Mouse (Mus musculus) frontal cortex, adult (tissue): ENCODE results near the gene Gusb.
"Not testable (repeated sequence)": the region's sequence is repeated elsewhere in the genome, so short reads cannot be mapped to it uniquely, and the experiment has no call there.

Experiments used
- ATAC-seq: cut with Nextera tagmentation; 2 replicates; pipeline ENCODE4 v1.9.2; 2017; ENCODE audit warnings: mild to moderate bottlenecking, moderate library complexity, mixed read lengths; ENCODE audit not compliant: low TSS enrichment

Gusb gene

DNA sequence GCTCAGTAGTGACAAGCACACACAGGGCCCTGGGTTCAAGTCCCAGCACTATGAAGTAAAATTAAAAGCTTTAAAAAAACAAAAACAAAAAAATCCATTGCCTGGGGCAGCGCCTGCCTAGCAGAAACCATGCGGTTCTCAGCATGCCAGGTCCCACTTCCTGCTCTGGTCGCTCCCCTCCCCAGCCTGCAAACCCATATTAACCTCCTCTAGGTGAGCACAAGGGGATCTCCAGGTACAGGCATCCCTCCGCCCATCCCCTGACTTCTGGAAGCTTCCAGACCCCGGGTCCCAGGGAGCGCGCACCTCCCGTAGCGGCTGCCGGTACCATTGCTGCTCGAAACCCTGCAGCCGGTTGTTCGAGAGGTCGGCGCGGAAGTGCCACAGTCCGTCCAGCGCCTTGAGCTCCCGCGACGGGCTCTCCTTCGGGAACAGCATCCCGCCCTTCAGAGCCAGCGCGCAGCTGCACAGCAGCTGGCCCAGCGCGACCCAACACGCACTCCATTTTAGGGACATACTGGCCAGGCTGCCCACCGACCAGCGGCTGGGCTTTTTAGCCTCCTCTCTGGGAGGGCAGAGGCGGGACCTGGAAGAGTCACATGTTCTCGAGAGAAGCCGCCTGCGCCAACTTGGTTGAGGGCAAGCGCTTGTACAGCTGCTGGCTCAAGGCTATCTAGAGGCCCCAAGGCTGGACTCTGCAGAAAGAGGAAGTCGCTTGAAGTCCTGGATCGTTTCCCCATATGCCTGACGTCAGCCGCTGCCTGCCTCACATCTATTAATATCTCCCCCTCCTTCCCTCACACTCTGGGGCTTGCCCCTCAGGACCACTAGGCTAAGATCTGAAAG is at the start of gene Gusb:
Gene Gusb (minus strand): TSS at position 749 of the 846 bp plus-strand sequence.
- ATAC-seq, result peak; percentile 86

DNA sequence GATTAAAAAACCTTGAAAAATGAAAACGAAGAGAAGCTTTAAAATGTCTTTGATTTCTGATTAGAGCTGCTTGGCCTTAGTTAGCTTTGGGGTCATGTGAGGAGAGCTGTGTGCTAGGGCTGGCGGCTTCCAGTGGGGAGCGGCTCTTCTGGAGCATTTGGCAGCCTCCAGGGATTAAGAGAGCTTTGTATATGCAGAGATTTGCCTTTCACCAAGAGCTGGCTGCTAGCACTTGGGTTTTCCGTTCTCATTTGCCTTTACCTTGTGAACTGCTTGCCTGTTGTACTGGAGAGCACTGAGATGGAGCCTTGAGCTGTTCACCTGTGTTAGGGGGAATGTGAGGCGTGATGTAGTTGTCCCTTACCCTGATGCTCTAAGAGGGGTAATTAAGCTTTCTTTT is 49.7 kb upstream of the Gusb start:
- ATAC-seq, result 0 out of 2 replicates have a peak, but pooled peaks have one; percentile 31

DNA sequence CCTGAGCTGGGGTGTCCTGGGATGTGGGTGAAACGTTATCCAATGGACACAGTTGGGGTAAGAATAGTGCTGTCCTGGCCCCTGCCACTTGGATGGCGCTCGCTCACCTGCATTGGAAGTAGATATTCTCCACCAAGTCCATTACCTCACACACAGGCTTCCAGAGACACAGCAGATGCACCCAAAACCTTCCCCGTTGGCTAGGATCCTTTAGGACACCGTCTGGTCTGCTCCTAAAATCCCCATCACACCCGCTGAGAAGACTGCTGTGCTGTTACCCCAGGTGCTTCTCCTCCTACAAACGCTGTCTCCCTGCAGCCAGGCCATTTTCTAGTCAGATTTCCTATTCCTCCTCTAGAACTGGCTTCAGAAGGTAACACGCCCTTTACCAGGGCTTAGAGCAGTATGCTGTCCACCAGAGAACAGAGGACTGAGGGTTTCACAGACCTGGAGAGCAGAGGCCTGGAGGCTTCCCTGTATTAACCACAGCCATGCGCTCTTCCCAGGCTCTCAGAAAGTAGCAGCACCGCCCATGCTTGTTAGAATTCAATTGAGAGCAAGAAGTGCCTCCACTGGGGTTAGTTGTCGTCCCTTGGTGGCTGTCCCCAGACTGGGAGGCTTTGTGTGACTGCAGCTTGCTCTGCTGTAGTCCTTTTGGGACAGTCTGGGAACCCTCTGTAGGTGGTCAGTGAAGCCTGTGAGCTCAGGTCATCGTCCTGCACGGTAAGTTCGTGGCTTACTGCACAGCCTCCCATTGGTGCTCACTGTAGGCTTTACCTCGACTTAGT is 48.4 kb upstream of the Gusb start:
- no peak for ATAC-seq

DNA sequence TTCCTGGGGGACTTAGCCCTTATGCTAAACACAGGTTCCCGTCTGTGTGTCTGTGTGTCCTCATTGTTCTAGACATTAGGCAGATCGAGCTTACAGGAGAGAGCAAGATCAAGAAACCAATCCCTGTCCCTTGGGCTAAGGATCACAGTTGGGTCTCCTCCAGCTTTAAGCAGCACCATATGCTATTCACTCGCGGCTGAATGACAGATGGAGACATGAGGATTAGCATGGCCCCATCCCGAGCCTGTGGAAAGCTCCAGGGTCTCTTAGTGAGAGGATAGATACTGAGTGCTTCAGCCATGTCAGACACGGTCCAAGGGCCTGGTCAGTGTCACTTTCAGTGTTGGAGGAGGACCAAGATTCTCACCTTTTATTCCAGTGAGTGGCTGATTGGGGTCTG is 47.6 kb upstream of the Gusb start:
- no peak for ATAC-seq

DNA sequence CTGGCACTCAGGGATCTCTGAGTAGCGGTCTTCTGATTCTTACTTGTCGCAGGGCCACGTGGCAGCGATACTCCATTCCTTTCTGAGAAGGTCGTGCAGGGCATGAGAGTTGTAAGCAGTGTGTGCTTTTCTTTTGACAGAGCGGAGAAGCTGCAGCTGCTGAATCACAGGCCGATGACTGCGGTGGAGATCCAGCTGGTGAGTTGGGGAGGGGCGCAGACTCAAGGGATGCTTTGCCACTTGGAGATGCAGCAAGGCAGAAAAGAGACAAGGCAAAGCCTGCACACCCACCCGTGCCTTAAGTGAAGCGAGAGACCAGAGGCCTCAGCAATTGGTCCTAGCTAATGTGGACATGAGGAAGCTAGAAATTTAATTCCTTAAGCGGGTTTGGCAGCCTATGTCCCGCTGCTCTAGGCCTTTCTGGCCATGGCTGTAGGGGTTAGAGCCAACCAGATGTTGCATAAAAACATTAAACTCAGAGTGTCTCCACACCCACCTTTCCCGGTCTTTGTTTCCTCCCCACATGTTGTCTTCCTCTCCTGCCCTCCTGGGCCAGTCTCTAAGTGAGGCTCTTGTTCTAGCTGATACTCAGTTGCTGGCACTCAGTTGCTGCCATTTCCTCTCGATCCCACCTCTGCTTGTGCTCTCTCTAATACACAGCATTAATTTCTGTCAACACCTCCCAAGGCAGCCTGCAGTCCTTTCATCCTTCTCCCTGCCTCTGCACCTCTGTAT is 46.1 kb upstream of the Gusb start:
- no peak for ATAC-seq

DNA sequence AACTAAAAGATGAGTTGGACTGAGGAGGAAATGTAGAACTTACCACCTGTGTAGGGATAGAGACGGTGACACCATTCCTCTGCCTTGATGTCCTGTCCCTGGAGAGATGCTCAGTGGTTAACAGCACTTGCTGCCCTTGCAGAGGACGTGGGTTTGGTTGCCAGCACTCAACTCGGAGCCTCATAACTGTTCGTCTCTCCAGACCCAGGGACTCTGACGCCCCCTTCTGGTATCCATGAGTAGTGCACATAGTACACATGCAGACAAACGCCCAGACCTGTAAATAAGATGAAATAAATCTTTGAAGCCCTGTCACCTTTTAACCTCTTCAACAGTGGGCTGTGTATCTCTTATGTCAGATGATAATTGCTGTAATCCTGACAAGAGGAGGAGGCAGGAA is 44.2 kb upstream of the Gusb start:
- no peak for ATAC-seq

DNA sequence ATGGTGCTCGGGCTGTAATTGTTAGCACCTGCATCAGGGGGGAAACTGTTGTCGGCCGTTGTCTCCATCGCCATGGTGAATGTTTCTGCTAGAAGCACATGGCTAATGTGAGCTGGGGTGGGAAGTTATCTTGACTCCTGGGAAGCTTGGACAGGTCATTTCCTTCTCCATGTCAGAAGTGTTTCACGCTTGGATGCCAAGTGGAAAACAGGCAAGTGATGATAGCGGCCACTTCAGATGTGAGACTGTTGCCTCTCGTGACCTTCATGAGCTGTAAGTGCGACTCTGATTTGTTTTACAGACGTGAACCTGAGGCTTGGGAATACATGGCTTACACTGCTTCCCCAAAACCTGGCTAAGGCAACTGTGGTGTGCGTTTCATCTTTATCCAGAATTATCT is 43.7 kb upstream of the Gusb start:
- ATAC-seq, result no peak

DNA sequence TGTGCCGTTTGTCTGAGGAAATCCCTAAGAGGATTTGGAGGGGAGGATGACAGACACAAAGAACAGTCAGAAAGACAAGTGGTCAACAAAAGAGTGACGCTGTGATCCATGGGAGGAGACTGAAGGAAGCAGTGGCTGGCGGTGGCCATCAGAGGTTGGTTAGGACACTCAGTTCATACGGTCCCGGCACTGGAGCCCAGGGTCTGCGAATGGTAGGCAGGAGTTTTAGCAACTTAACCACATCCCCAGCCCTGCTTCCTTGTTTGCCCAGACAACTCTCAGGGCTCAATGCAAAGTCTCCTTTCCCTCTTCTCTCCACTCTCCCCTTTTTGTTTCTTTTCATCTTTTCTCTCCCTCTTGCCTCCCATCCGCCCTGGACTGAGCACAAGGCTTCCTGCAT is 43.3 kb upstream of the Gusb start:
- ATAC-seq, result no peak

DNA sequence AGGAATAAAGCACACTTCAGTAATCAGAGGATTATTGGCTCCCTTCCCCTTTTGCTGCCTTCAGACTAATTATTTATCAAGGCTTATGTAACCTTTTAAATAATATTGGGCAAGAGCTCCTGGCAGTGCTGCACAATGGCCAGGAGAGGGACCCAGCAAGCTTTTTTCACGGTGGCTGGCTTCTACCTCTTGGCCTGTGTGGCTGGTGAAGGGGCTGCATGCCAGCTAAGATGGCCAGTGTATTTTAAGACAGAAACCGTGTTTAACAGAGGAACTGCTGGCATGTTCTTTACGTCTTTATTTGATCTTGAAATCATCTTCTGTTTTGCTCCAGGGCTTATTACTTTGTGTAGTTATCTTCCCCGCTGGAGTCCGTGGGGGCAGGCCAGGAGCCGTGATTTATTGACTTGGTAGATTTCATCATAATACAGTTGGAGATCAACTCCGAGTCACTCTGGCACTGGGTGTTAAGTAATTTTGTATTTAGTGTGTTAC is 41.4 kb upstream of the Gusb start:
- ATAC-seq, result peak; percentile 66

DNA sequence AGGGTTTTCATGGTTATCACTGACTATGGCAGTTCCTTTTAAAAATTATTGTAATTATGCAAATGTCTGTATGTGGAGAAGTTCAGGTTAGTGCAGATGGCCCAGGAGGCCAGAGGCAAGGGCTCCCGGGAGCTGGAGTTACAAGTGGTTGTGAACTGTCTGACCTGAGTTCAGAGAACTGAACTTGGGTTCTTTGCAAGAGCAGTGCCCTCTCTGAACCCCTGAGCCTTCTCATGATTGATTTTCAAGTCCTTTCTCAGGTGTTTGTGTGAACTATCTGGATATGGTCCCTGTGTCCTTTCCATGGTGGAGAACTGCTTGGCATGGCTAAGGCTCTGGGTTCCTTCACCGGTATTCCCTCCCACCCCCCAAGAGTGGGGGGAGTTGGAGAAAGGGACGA is 40.9 kb upstream of the Gusb start:
- no peak for ATAC-seq

DNA sequence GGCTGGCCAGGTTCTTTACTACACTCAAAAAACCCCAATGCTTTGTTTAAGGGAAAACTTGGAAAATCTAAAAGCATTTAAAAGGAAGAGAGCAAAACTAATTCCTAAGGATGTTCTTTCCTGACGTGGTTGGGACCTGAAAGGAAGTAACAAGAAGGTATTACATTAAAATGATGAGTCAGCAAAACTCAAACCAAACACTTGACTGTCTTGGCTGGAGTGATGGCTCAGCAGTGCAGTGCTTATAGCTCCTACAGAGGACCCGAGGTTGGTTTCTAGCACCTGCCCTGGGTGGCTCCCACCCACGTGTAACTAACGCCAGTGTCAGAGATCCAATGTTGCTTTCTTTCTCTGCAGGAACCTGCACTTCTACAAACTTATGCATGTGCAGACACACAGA is 38.4 kb upstream of the Gusb start:
- ATAC-seq, result no peak

DNA sequence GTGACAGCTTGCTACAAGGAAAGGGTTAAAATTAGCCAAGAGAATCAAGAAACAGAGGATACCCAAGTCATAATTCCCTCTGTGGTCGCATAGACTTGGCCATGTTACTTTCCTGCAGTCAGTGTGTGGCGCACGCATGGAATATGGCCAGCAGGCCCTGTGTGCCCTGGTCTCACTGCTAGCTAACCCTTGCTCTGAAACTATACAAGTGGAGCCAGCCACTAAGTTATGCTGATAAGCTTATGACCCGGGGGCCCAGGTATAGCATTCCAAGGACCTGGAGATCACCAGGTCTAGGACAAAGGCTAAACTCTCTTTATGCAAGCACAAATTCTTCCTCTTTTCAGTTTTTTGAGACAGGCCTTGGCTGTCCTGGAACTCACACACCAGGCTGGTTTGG is 37.9 kb upstream of the Gusb start:
- no peak for ATAC-seq

DNA sequence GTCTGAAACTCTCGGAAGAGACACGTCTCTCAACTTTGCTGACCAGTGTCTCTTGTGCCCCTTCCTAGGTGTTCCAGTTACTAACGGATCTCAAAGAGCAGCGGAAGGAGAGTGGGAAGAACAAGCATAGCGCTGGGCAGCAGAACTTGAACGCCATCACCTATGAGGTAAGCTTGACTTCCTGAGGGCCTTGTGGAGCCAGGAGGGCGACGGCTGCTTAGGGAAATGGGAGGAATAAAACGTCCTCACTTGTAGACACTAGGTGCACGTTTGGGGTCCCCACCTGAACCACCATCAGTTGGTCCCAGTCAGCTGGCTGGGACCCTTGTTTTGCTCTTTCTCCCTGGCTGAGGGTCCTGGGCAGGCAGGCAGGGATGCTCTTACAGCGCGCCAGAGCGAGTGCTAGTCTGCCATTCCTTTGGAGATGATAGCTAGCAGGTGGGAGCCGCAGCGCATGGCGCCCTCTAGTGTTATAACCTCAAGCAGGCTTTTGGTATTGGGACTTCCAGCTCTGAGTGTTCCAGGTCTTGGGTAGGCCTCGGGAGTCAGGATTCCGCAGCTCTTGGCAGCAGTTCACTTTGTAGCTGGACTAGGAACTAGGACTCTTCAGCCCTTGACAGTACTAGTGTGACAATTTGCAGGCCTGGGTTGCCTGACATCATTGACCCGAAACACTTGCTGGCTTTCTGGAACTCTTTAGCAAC is 35.1 kb upstream of the Gusb start:
- no peak for ATAC-seq

DNA sequence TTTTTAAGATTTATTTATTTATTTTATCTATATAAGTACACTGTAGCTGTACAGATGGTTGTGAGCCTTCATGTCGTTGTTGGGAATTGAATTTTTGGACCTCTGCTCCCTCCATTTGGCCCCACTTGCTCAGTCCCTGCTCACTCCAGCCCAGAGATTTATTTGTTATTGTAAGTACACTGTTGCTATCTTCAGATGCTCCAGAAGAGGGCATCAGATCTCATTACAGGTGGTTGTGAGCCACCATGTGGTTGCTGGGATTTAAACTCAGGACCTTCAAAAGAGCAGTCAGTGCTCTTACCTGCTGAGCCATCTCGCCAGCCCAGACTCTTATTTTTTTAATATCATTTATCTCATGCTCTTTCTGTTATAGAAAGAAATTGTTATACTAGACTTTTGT is 33.5 kb upstream of the Gusb start:
- not testable (repeated sequence) for ATAC-seq

DNA sequence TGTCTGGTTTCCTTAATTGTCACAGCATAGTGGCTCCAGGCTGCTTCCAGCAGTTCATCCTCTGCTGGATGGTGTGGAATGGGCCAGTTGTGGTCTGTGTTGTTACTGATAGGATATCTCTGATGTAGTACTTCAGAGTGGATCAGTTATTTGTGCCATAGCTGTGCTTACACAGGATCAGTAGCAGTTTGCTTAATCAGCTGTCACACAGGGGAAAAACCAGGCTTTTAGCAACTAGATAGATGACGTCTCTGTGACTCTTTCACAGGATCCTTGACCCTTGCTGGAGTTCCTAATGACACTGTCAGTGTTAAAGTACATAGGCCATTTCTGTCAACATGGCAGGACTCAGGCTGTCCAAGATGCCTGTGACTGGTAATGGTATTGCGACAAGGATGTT is 31.0 kb upstream of the Gusb start:
- no peak for ATAC-seq

DNA sequence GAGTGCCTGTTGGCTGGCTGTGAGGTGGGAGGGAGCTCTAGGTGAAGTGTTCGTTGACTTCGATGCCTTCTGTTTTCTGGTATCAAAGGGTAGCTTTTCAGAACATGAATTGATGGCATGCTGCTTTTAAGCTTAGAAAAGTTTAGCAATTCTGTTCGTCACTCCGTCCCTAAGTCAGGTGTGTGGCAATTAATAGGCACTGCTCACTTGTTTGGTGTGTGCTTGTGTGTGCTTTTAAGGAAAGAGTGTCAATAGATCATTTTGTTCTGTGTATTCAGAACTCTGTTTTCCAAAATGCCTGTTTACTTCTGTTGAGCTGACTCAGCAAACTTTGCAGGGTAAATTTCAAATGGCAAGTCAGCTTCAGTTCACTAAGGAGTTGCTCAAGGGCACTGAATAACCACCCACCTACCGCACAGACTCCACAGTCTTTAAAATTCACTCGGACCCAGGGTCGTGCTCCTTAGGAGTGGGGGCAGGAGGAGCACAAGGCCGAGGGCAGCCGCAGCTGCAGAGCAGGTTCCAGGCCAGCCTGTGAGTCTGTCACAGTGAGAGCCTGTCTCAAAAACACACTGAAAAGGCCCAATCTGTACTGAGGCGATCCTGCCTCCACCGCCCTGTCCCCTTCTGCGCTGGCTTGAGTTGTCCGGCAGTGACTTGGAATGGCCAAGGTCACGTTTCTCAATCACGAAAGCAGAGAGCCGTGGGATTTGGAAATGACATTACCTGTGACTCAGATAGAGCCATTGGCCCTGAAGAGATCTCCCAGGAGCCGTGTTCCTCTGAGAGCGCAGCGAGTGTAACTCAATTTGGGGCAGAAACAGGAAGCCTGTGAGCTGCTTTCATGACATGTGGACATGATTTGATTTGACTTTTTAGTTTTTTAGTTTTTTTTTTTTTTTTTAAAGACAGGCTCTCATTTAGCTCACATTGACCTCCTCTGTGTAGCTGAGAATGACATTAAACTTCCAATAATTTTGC is 28.9 kb upstream of the Gusb start:
- ATAC-seq, result no peak

DNA sequence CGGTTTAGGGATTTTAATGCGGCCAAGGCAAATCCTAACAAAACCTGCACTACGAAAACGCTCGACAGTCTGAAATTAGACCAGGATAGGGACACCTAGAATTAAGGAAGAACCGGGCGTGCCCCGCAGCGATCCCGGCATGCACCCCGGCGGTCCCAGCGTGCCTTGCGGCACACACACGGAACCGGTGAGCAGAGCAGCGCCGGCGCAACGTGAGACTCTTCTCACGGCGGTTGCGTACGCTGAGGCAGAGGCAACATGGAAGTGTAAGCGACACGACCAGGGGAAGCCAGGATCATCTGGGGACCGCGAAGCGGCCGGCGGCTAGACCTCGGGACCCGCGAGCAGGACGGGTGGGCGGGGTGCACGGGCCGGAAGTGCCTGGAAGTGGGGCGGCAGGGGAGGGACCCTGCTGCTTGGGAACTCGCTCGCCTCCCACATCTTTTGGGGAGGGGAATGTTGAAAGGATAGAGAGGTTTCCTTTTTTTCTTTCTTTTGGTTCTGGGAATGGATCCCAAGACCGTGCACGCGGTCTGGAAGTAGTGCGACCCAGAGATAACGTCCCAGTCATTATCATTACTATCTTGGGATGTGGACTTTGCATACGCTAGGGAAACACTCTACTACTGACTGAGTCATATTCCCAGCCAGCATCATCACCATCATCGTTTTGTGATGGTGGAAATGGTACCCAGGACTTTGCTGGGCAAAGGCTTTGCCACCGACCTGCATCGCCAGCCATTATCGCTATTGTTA is 26.5 kb upstream of the Gusb start, which contains the start of the genes Asl and Crcp:
Gene Asl (minus strand): TSS at position 106 of the 756 bp plus-strand sequence.
Gene Crcp (plus strand): TSS at position 149 of the 756 bp plus-strand sequence.
- ATAC-seq, result peak; percentile 96

DNA sequence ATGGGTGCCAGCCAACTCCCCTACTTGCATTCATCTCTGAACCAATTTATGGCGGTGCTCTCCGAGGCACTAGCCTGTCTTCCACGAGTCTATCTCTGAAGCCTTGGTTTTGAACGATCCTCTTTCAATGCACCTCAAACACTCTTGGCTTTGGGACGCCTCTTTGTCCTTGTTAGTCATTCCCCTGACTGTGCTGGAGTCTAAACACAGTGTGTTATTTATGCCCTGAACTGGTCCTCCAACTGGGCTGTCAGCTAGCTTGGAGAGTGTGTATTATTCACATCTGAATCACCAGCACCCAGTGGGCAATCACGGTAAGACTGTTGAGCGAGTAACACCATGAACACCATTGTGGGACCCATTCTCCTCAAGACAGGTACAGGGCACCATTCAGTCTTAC is 24.8 kb upstream of the Gusb start:
- ATAC-seq, result no peak

DNA sequence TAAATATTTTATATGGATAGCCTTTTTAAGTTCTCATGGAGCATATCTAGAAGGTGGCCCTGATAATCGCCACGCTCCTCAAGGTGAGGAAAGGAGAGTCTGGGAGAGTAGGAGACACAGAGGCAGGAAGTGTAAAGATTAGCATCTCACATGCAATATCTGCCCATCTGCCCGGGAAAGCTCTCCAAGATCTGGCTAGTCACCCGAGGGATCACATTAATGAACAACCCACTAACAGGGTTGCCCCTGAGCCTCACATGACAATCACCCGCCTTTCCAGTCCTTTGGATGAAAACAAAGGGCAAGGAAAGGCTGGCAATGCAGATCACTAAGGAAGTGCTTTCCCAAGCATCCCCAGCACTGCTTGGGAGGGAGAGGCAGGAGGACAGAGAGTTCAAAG is 24.3 kb upstream of the Gusb start:
- no peak for ATAC-seq
